Mouse (Mus musculus) ES-E14 (cell line): ENCODE data around the gene Blmh.

Experiments used
- MAFK ChIP-seq: IDR thresholded peaks from 2 replicates; pipeline ENCODE4 v1.6.1; 2014; ENCODE audit warnings: mild to moderate bottlenecking, low read depth, low read length, inconsistent platforms; ENCODE audit not compliant: insufficient read depth
- ZC3H11A ChIP-seq: IDR thresholded peaks from 2 replicates; pipeline ENCODE4 v1.6.1; 2012; ENCODE audit warnings: low read depth, mild to moderate bottlenecking, inconsistent platforms, low read length, borderline replicate concordance

DNA sequence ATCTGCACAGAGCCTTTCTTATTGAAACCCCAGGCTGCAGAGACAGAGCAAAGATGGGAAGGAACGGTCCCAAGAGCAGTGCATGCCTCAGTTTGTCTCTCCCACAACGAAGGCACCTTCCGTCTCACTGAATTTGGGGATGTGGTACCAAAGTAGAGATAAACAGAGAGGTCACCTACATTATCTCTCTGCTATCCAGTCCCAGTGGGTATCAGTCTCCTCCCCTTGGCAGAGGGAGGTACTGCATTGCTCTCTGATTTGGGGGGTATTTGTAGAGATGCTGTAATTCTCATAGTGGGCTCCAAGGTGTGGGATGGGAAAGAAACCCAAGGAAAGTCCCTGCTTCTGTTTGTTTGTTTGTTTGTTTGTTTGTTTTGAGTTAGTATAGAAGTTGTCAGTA lies 102.0 kb downstream of the Blmh start:
- TF ChIP-seq MAFK (no peak), ZC3H11A (no peak)
